8 mouse cellular contexts compared by ENCODE assay signal in genomic region chr11:102316572-102317297, GRCm38 (mm10). TPM values are rescaled to one million over a fixed set of nuclear protein-coding genes. Genes with fewer than 3 reads are reported as not detected.
DNase-seq lines count a peak whose midpoint lies in the region; ATAC-seq and TF ChIP-seq lines count a peak whose summit lies in the region.

No protein-coding gene starts in this region.

- DNase-seq in cerebellum, adult 11-12 months: peak; percentile 90
- peak; percentile 90 for DNase-seq in heart, postnatal 25 days (ENCODE audit: low spot score)
- DNase-seq in layer of hippocampus, adult 2 months (ENCODE audit: low spot score in 2 of 2): peak; percentile 86 to 87
- DNase-seq in testis, postnatal 14 days (ENCODE audit: low spot score): peak; percentile 87

- no peak for TF ChIP-seq POLR2A in ES-Bruce4 (IDR thresholded peaks at IDR 0.05; ENCODE audit: insufficient read depth, low read length)
- peak; percentile 40 for TF ChIP-seq POLR2A in olfactory bulb, adult 2 months (IDR thresholded peaks at IDR 0.05; ENCODE audit: insufficient read depth, low read depth, low read length)

- peak overlapping the region; percentile 88 for H3K4me2 ChIP-seq in forebrain, embryonic 15.5 days (replicated peaks)
- peak overlapping the region; percentile 90 for H3K4me2 ChIP-seq in lung, embryonic 15.5 days

- H3K9me3 ChIP-seq in ES-Bruce4 (replicated peaks; ENCODE audit: control insufficient read depth, insufficient read depth, low read length, poor library complexity, severe bottlenecking): no peaks in the 10 kb centered on the region
- H3K9me3 ChIP-seq in forebrain, embryonic 15.5 days: no peaks in the 10 kb centered on the region
- no peaks in the 10 kb centered on the region for H3K9me3 ChIP-seq in lung, embryonic 15.5 days

- peak overlapping the region; percentile 85 for H3K27ac ChIP-seq in ES-Bruce4 (ENCODE audit: insufficient read depth, low read length)
- peak overlapping the region; percentile 100 for H3K27ac ChIP-seq in forebrain, embryonic 15.5 days (replicated peaks)
- H3K27ac ChIP-seq in layer of hippocampus, adult 2 months: peak overlapping the region; percentile 99
- peak overlapping the region; percentile 99 for H3K27ac ChIP-seq in lung, embryonic 15.5 days
- H3K27ac ChIP-seq in olfactory bulb, adult 2 months (ENCODE audit: insufficient read depth, low read depth, low read length): peak overlapping the region; percentile 95

- H3K36me3 ChIP-seq in ES-Bruce4 (ENCODE audit: control insufficient read depth, insufficient read depth, low read length, poor library complexity, severe bottlenecking): peaks cover 24% of the 10 kb centered on the region
- H3K36me3 ChIP-seq in forebrain, embryonic 15.5 days: peaks cover 36% of the 10 kb centered on the region
- H3K36me3 ChIP-seq in lung, embryonic 15.5 days: peaks cover 32% of the 10 kb centered on the region

- ATAC-seq in forebrain, embryonic 15.5 days (replicated peaks): peak; percentile 39
- ATAC-seq in lung, embryonic 15.5 days (ENCODE audit: borderline replicate concordance, extremely low read depth, low FRiP score, low TSS enrichment): peak; percentile 36

- TF ChIP-seq EP300 in ES-Bruce4 (IDR thresholded peaks at IDR 0.05; ENCODE audit: insufficient read depth, low read depth, low read length): 0 out of 2 replicates have a peak, but pooled peaks have one; percentile 27

- no peaks in the 10 kb centered on the region for H3K4me1 ChIP-seq in ES-Bruce4 (ENCODE audit: control insufficient read depth, insufficient read depth, low read length)
- peaks cover 27% of the 10 kb centered on the region for H3K4me1 ChIP-seq in forebrain, embryonic 15.5 days
- peaks cover 22% of the 10 kb centered on the region for H3K4me1 ChIP-seq in lung, embryonic 15.5 days
- peaks cover 15% of the 10 kb centered on the region for H3K4me1 ChIP-seq in olfactory bulb, adult 2 months (ENCODE audit: control insufficient read depth, insufficient read depth, low read length)

- intact Hi-C loops in heart, postnatal 25 days (cut with DNase I): no loop called here

- WGBS in forebrain, embryonic 15.5 days: 1% methylated on average over 64 of the region's 80 CpGs
- 1% methylated on average over 49 of the region's 80 CpGs for WGBS in lung, embryonic 15.5 days
- 1% methylated on average over 69 of the region's 80 CpGs for WGBS in olfactory bulb, adult 2 months

- peak overlapping the region; percentile 94 for H3K4me3 ChIP-seq in ES-Bruce4 (ENCODE audit: low read depth, low read length)
- H3K4me3 ChIP-seq in forebrain, embryonic 15.5 days: peak overlapping the region; percentile 95
- H3K4me3 ChIP-seq in layer of hippocampus, adult 2 months: peak overlapping the region; percentile 98
- H3K4me3 ChIP-seq in lung, embryonic 15.5 days: peak overlapping the region; percentile 99
- peak overlapping the region; percentile 99 for H3K4me3 ChIP-seq in olfactory bulb, adult 2 months (ENCODE audit: insufficient read depth, low read depth, low read length)

- TF ChIP-seq CTCF in ES-Bruce4 (IDR thresholded peaks at IDR 0.05; ENCODE audit: low read depth, low read length): no peak
- TF ChIP-seq CTCF in layer of hippocampus, adult 2 months (conservative IDR thresholded peaks at IDR 0.05): peak; percentile 44
- TF ChIP-seq CTCF in olfactory bulb, adult 2 months (IDR thresholded peaks at IDR 0.05; ENCODE audit: insufficient read depth, low read depth, low read length): no peak

- H3K9ac ChIP-seq in ES-Bruce4 (ENCODE audit: low read depth, poor library complexity, severe bottlenecking): peak overlapping the region; percentile 100
- peak overlapping the region; percentile 99 for H3K9ac ChIP-seq in forebrain, embryonic 15.5 days (replicated peaks)
- peak overlapping the region; percentile 100 for H3K9ac ChIP-seq in lung, embryonic 15.5 days

- no peaks in the 10 kb centered on the region for H3K27me3 ChIP-seq in ES-Bruce4 (ENCODE audit: control insufficient read depth, insufficient read depth, low read length, poor library complexity, severe bottlenecking)
- no peaks in the 10 kb centered on the region for H3K27me3 ChIP-seq in forebrain, embryonic 15.5 days
- H3K27me3 ChIP-seq in lung, embryonic 15.5 days: no peaks in the 10 kb centered on the region

RNA-seq across cellular contexts. Expression of gene Ubtf, which starts 2.8 kb away (rescaled TPM):
- 81.7 and 82.0 TPM in 2 replicates for polyA plus RNA-seq in ES-Bruce4 (2011; ENCODE audit: insufficient read depth, insufficient read length, low read depth, missing spikeins)
- 105 and 107 TPM in 2 replicates for polyA plus RNA-seq in forebrain, embryonic 15.5 days (2015; fragmentation: Nextera tagmentation; extraction: Ambion mirVana)
- 10 to 100 TPM; 56.7 to 57.3 TPM for total RNA-seq in heart, postnatal 25 days (2021)
- total RNA-seq in layer of hippocampus, adult 2 months (2021): 100 to 1,000 TPM; 122 to 138 TPM
- polyA plus RNA-seq in lung, embryonic 15.5 days (2015; fragmentation: Nextera tagmentation; extraction: Ambion mirVana): 83.5 and 86.1 TPM in 2 replicates
- polyA plus RNA-seq in olfactory bulb, adult 2 months (2012; ENCODE audit: insufficient read depth, insufficient read length, low replicate concordance, missing spikeins): 213 TPM in 1 of 2 replicates, not detected in the other

RNA-seq across cellular contexts. Expression of gene Atxn7l3, which starts 20.3 kb away (rescaled TPM):
- polyA plus RNA-seq in ES-Bruce4 (2011; ENCODE audit: insufficient read depth, insufficient read length, low read depth, missing spikeins): 44.3 and 50.3 TPM in 2 replicates
- polyA plus RNA-seq in forebrain, embryonic 15.5 days (2015; fragmentation: Nextera tagmentation; extraction: Ambion mirVana): 27.6 and 29.5 TPM in 2 replicates
- 10 to 100 TPM; 21.1 to 21.7 TPM for total RNA-seq in heart, postnatal 25 days (2021)
- total RNA-seq in layer of hippocampus, adult 2 months (2021): 100 to 1,000 TPM; 165 to 169 TPM
- polyA plus RNA-seq in lung, embryonic 15.5 days (2015; fragmentation: Nextera tagmentation; extraction: Ambion mirVana): 13.3 and 13.6 TPM in 2 replicates
- not detected in 2 replicates for polyA plus RNA-seq in olfactory bulb, adult 2 months (2012; ENCODE audit: insufficient read depth, insufficient read length, low replicate concordance, missing spikeins)

RNA-seq across cellular contexts. Expression of gene Tmub2, which starts 32.0 kb away (rescaled TPM):
- polyA plus RNA-seq in ES-Bruce4 (2011; ENCODE audit: insufficient read depth, insufficient read length, low read depth, missing spikeins): 19.7 and 20.0 TPM in 2 replicates
- polyA plus RNA-seq in forebrain, embryonic 15.5 days (2015; fragmentation: Nextera tagmentation; extraction: Ambion mirVana): 73.1 and 73.4 TPM in 2 replicates
- 10 to 100 TPM; 20.7 to 23.3 TPM for total RNA-seq in heart, postnatal 25 days (2021)
- total RNA-seq in layer of hippocampus, adult 2 months (2021): 10 to 100 TPM; 61.1 to 67.4 TPM
- 48.7 and 51.4 TPM in 2 replicates for polyA plus RNA-seq in lung, embryonic 15.5 days (2015; fragmentation: Nextera tagmentation; extraction: Ambion mirVana)
- 472 TPM in 1 of 2 replicates, not detected in the other for polyA plus RNA-seq in olfactory bulb, adult 2 months (2012; ENCODE audit: insufficient read depth, insufficient read length, low replicate concordance, missing spikeins)

RNA-seq across cellular contexts. Expression of gene Asb16, which starts 48.2 kb away (rescaled TPM):
- polyA plus RNA-seq in ES-Bruce4 (2011; ENCODE audit: insufficient read depth, insufficient read length, low read depth, missing spikeins): 0.70 and 2.3 TPM in 2 replicates
- not detected in 2 replicates for polyA plus RNA-seq in forebrain, embryonic 15.5 days (2015; fragmentation: Nextera tagmentation; extraction: Ambion mirVana)
- total RNA-seq in heart, postnatal 25 days (2021): under 1 TPM; 0.61 to 0.68 TPM
- 1 to 10 TPM; 2.0 TPM for total RNA-seq in layer of hippocampus, adult 2 months (2021)
- polyA plus RNA-seq in lung, embryonic 15.5 days (2015; fragmentation: Nextera tagmentation; extraction: Ambion mirVana): 0.09 and 0.10 TPM in 2 replicates
- not detected in 2 replicates for polyA plus RNA-seq in olfactory bulb, adult 2 months (2012; ENCODE audit: insufficient read depth, insufficient read length, low replicate concordance, missing spikeins)

RNA-seq across cellular contexts. Expression of gene Slc4a1, which starts 49.3 kb away (rescaled TPM):
- polyA plus RNA-seq in ES-Bruce4 (2011; ENCODE audit: insufficient read depth, insufficient read length, low read depth, missing spikeins): 0.48 and 0.53 TPM in 2 replicates
- polyA plus RNA-seq in forebrain, embryonic 15.5 days (2015; fragmentation: Nextera tagmentation; extraction: Ambion mirVana): 1.9 and 2.6 TPM in 2 replicates
- total RNA-seq in heart, postnatal 25 days (2021): 1 to 10 TPM; 5.3 to 9.5 TPM
- total RNA-seq in layer of hippocampus, adult 2 months (2021): under 1 TPM; 0.15 to 0.23 TPM
- 10.1 and 14.0 TPM in 2 replicates for polyA plus RNA-seq in lung, embryonic 15.5 days (2015; fragmentation: Nextera tagmentation; extraction: Ambion mirVana)
- polyA plus RNA-seq in olfactory bulb, adult 2 months (2012; ENCODE audit: insufficient read depth, insufficient read length, low replicate concordance, missing spikeins): not detected in 2 replicates

Comparison
In these comparisons a context has a peak if more than half of its experiments do, and no peak if none do; other contexts are left out.
1. Peak in every context shown above with its lines: DNase-seq, ATAC-seq, H3K4me3 ChIP-seq and H3K27ac ChIP-seq.